Mouse (Mus musculus): Measurements from ENCODE around the gene Ddx58. TPM values are rescaled to one million over a fixed set of nuclear protein-coding genes. Genes with fewer than 3 reads are reported as not detected.
A peak's percentile ranks its signal among the peaks of the same experiment; 100 is the strongest.

Ddx58 gene
- 8.1 and 19.9 TPM in 2 replicates for polyA plus RNA-seq (2012; rRNA removed)

GRCm38 (mm10) chr4:40239409-40240271, at the start of gene Ddx58:
Ddx58 (minus strand) TSS chr4:40239828.
- Histone ChIP-seq H3K27ac (ENCODE audit: insufficient read depth, low read depth, low read length) (peak within 1 kb of the TSS; percentile 85), H3K27me3 (ENCODE audit: control insufficient read depth, insufficient read depth, low read length) (no peaks in the 10 kb centered on the region), H3K36me3 (ENCODE audit: control insufficient read depth, insufficient read depth, low read length) (peaks cover 10% of the 10 kb centered on the region), H3K4me3 (ENCODE audit: low read depth, low read length) (peak within 1 kb of the TSS; percentile 78), H3K4me1 (ENCODE audit: control insufficient read depth, insufficient read depth, insufficient read length, low read length) (peaks cover 5% of the 10 kb centered on the region; the same call in 1 of the 2 replicates)
- TF ChIP-seq POLR2A (IDR thresholded peaks at IDR 0.05; ENCODE audit: low read depth, low read length) (0 out of 2 replicates have a peak, but pooled peaks have one; percentile 36), CTCF (IDR thresholded peaks at IDR 0.05; ENCODE audit: extremely low read depth, insufficient read length, insufficient replicate concordance, low read depth, low read length) (no peak)
- 1% methylated on average over 35 of the region's 35 CpGs for WGBS

GRCm38 (mm10) chr4:40289046-40289445, 49.4 kb upstream of the Ddx58 start:
- H3K36me3 ChIP-seq (ENCODE audit: control insufficient read depth, insufficient read depth, low read length), result no peaks in the 10 kb centered on the region
- TF ChIP-seq CTCF (IDR thresholded peaks at IDR 0.05; ENCODE audit: extremely low read depth, insufficient read length, insufficient replicate concordance, low read depth, low read length) (no peak), POLR2A (IDR thresholded peaks at IDR 0.05; ENCODE audit: low read depth, low read length) (no peak)
- H3K4me1 ChIP-seq (ENCODE audit: control insufficient read depth, insufficient read depth, insufficient read length, low read length), result no peaks in the 10 kb centered on the region
- no peaks in the 10 kb centered on the region for H3K27me3 ChIP-seq (ENCODE audit: control insufficient read depth, insufficient read depth, low read length)
- no peak overlapping the region for H3K4me3 ChIP-seq (ENCODE audit: low read depth, low read length)
- H3K27ac ChIP-seq (ENCODE audit: insufficient read depth, low read depth, low read length), result no peak overlapping the region
- WGBS, result 69% methylated on average over 2 of the region's 2 CpGs

- no peaks in the 10 kb centered on the region for H3K4me1 ChIP-seq (ENCODE audit: control insufficient read depth, insufficient read depth, insufficient read length, low read length)
- 76% methylated on average over 6 of the region's 6 CpGs for WGBS
- no peaks in the 10 kb centered on the region for H3K36me3 ChIP-seq (ENCODE audit: control insufficient read depth, insufficient read depth, low read length)
- no peak overlapping the region for H3K4me3 ChIP-seq (ENCODE audit: low read depth, low read length)
- H3K27ac ChIP-seq (ENCODE audit: insufficient read depth, low read depth, low read length), result no peak overlapping the region
- H3K27me3 ChIP-seq (ENCODE audit: control insufficient read depth, insufficient read depth, low read length), result no peaks in the 10 kb centered on the region
- TF ChIP-seq CTCF (IDR thresholded peaks at IDR 0.05; ENCODE audit: extremely low read depth, insufficient read length, insufficient replicate concordance, low read depth, low read length) (no peak), POLR2A (IDR thresholded peaks at IDR 0.05; ENCODE audit: low read depth, low read length) (no peak)
These were observed 47.8 kb upstream of the Ddx58 start for GRCm38 (mm10) chr4:40287415-40287814.

GRCm38 (mm10) chr4:40285582-40285981, 46.0 kb upstream of the Ddx58 start:
- TF ChIP-seq CTCF (IDR thresholded peaks at IDR 0.05; ENCODE audit: extremely low read depth, insufficient read length, insufficient replicate concordance, low read depth, low read length) (no peak), POLR2A (IDR thresholded peaks at IDR 0.05; ENCODE audit: low read depth, low read length) (no peak)
- Histone ChIP-seq H3K27ac (ENCODE audit: insufficient read depth, low read depth, low read length) (no peak overlapping the region), H3K4me3 (ENCODE audit: low read depth, low read length) (no peak overlapping the region), H3K27me3 (ENCODE audit: control insufficient read depth, insufficient read depth, low read length) (no peaks in the 10 kb centered on the region), H3K36me3 (ENCODE audit: control insufficient read depth, insufficient read depth, low read length) (no peaks in the 10 kb centered on the region), H3K4me1 (ENCODE audit: control insufficient read depth, insufficient read depth, insufficient read length, low read length) (no peaks in the 10 kb centered on the region)
- 15% methylated on average over 4 of the region's 4 CpGs for WGBS

GRCm38 (mm10) chr4:40279276-40279900, 39.8 kb upstream of the Ddx58 start, which contains the start of gene Ndufb6:
Ndufb6 (minus strand) TSS chr4:40279421.
- WGBS, result under 1% methylated on average over 36 of the region's 36 CpGs

GRCm38 (mm10) chr4:40278880-40279275, 39.2 kb upstream of the Ddx58 start:
- under 1% methylated on average over 21 of the region's 21 CpGs for WGBS
- H3K4me1 ChIP-seq (ENCODE audit: control insufficient read depth, insufficient read depth, insufficient read length, low read length), result peaks cover 3% of the 10 kb centered on the region; the same call in 1 of the 2 replicates
- peaks cover 6% of the 10 kb centered on the region for H3K36me3 ChIP-seq (ENCODE audit: control insufficient read depth, insufficient read depth, low read length)
- no peak for TF ChIP-seq POLR2A (IDR thresholded peaks at IDR 0.05; ENCODE audit: low read depth, low read length)
- TF ChIP-seq CTCF (IDR thresholded peaks at IDR 0.05; ENCODE audit: extremely low read depth, insufficient read length, insufficient replicate concordance, low read depth, low read length), result no peak
- H3K27ac ChIP-seq (ENCODE audit: insufficient read depth, low read depth, low read length), result peak overlapping the region; percentile 25; the same call in 1 of the 2 replicates
- H3K4me3 ChIP-seq (ENCODE audit: low read depth, low read length), result peak overlapping the region; percentile 86
- no peaks in the 10 kb centered on the region for H3K27me3 ChIP-seq (ENCODE audit: control insufficient read depth, insufficient read depth, low read length)

More at GRCm38 (mm10) chr4:40279276-40279900, 39.8 kb upstream of the Ddx58 start, which contains the start of gene Ndufb6:
- H3K4me3 ChIP-seq (ENCODE audit: low read depth, low read length), result peak within 1 kb of the TSS; percentile 86
- peaks cover 3% of the 10 kb centered on the region; the same call in 1 of the 2 replicates for H3K4me1 ChIP-seq (ENCODE audit: control insufficient read depth, insufficient read depth, insufficient read length, low read length)
- H3K27me3 ChIP-seq (ENCODE audit: control insufficient read depth, insufficient read depth, low read length), result no peaks in the 10 kb centered on the region
- H3K36me3 ChIP-seq (ENCODE audit: control insufficient read depth, insufficient read depth, low read length), result peaks cover 6% of the 10 kb centered on the region
- H3K27ac ChIP-seq (ENCODE audit: insufficient read depth, low read depth, low read length), result peak within 1 kb of the TSS; percentile 91
- TF ChIP-seq CTCF (IDR thresholded peaks at IDR 0.05; ENCODE audit: extremely low read depth, insufficient read length, insufficient replicate concordance, low read depth, low read length), result no peak
- TF ChIP-seq POLR2A (IDR thresholded peaks at IDR 0.05; ENCODE audit: low read depth, low read length), result peak; percentile 86

Measured in small intestine, adult 2 months (tissue).